Mouse (Mus musculus) ES-E14 (cell line): ENCODE data around the gene D10Wsu102e.
"Not testable (repeated sequence)": the region's sequence is repeated elsewhere in the genome, so short reads cannot be mapped to it uniquely, and the experiment has no call there.

ENCODE experiments used
- CHD2 ChIP-seq: IDR thresholded peaks from 2 replicates; pipeline ENCODE4 v1.6.1; 2014; ENCODE audit warnings: mild to moderate bottlenecking, low read depth, low read length, inconsistent platforms
- HCFC1 ChIP-seq: IDR thresholded peaks from 2 replicates; pipeline ENCODE4 v1.6.1; 2012; ENCODE audit warnings: low read length, inconsistent platforms, borderline replicate concordance; ENCODE audit not compliant: insufficient read depth
- MAFK ChIP-seq: IDR thresholded peaks from 2 replicates; pipeline ENCODE4 v1.6.1; 2014; ENCODE audit warnings: mild to moderate bottlenecking, low read depth, low read length, inconsistent platforms; ENCODE audit not compliant: insufficient read depth
- ZNF384 ChIP-seq: IDR thresholded peaks from 2 replicates; pipeline ENCODE4 v1.6.1; 2012; ENCODE audit warnings: low read depth, low read length, inconsistent platforms

- TF ChIP-seq ZNF384, CHD2, HCFC1, MAFK: not testable (repeated sequence)
Measured at GRCm38 (mm10) chr10:83351779-83352178, 8.2 kb upstream of the D10Wsu102e start.
